Mouse (Mus musculus) 416B (cell line): ENCODE measurements at regions not wholly inside any gene's neighbourhood (a gene's known extent, or its start where the extent isn't known, plus 50 kb on each side); places are given as distances from the start of the nearest gene placed in this dataset.

Source experiments
- DNase-seq: peaks from one replicate; pipeline ENCODE4 v3.0.0; 2011; ENCODE audit warnings: low read depth

GRCm38 (mm10) chr7:116857141-116857540, 353.0 kb downstream of the Nucb2 start:
- no peak for DNase-seq

- DNase-seq = no peak
Observed at GRCm38 (mm10) chr7:116857744-116858143, 353.6 kb downstream of the Nucb2 start.

- DNase-seq = no peak
Observed at GRCm38 (mm10) chr7:116882268-116882964, 378.2 kb downstream of the Nucb2 start.

- DNase-seq = no peak
Observed at GRCm38 (mm10) chr7:116893846-116894245, 389.7 kb downstream of the Nucb2 start.

- no peak for DNase-seq
Observed at GRCm38 (mm10) chr7:116915797-116916196, 411.6 kb downstream of the Nucb2 start.

GRCm38 (mm10) chr7:116917921-116918670, 413.9 kb downstream of the Nucb2 start:
- no peak for DNase-seq

- peak; percentile 23 for DNase-seq
Observed at GRCm38 (mm10) chr7:116946448-116946847, 434.3 kb upstream of the Xylt1 start.

- DNase-seq = no peak
Observed at GRCm38 (mm10) chr7:116959196-116959895, 421.4 kb upstream of the Xylt1 start.

GRCm38 (mm10) chr7:116963839-116964238, 416.9 kb upstream of the Xylt1 start:
- DNase-seq = no peak

- DNase-seq = no peak
Observed at GRCm38 (mm10) chr7:116991351-116991750, 389.4 kb upstream of the Xylt1 start.

GRCm38 (mm10) chr7:116992166-116992565, 388.6 kb upstream of the Xylt1 start:
- DNase-seq = no peak

- peak; percentile 24 for DNase-seq
Observed at GRCm38 (mm10) chr7:116995770-116996169, 385.0 kb upstream of the Xylt1 start.

GRCm38 (mm10) chr7:117003167-117003566, 377.6 kb upstream of the Xylt1 start:
- no peak for DNase-seq

- DNase-seq = no peak
Observed at GRCm38 (mm10) chr7:117018349-117018748, 362.4 kb upstream of the Xylt1 start.

GRCm38 (mm10) chr7:117021716-117022115, 359.1 kb upstream of the Xylt1 start:
- DNase-seq = peak; percentile 32

GRCm38 (mm10) chr7:117044926-117045325, 335.9 kb upstream of the Xylt1 start:
- DNase-seq = no peak

GRCm38 (mm10) chr7:117049249-117049648, 331.5 kb upstream of the Xylt1 start:
- DNase-seq = no peak

- no peak for DNase-seq
Observed at GRCm38 (mm10) chr7:117065771-117066170, 315.0 kb upstream of the Xylt1 start.

- peak; percentile 71 for DNase-seq
Observed at GRCm38 (mm10) chr7:117090911-117091550, 289.7 kb upstream of the Xylt1 start.

- peak; percentile 2 for DNase-seq
Observed at GRCm38 (mm10) chr7:117092860-117093259, 287.9 kb upstream of the Xylt1 start.

- no peak for DNase-seq
Observed at GRCm38 (mm10) chr7:117097618-117098017, 283.2 kb upstream of the Xylt1 start.

- DNase-seq = no peak
Observed at GRCm38 (mm10) chr7:117099041-117099440, 281.7 kb upstream of the Xylt1 start.
